Mouse (Mus musculus) embryonic facial prominence, embryonic 11.5 days (tissue): ENCODE data around the gene Dpm3. TPM values are rescaled to one million over a fixed set of nuclear protein-coding genes. Genes with fewer than 3 reads are reported as not detected.

Source experiments
- ATAC-seq: fragments of 200-750 bp; cut with Nextera tagmentation; replicated peaks from 2 replicates; pipeline ENCODE4 v1.8.0; 2017; ENCODE audit warnings: low read depth; ENCODE audit not compliant: insufficient number of reproducible peaks, low FRiP score, low TSS enrichment
- DNase-seq: peaks from one replicate; pipeline ENCODE4 v3.0.0-alpha.2; 2015; ENCODE audit warnings: low spot score
- H3K27ac ChIP-seq: fragments of 300-500 bp; sonication (generic); replicated peaks from 2 replicates; pipeline ENCODE4 v1.5.1; 2014; ENCODE audit warnings: mild to moderate bottlenecking, low read depth, low read length, control low read depth
- H3K27me3 ChIP-seq: fragments of 300-500 bp; sonication (generic); 2 replicates; pipeline ENCODE4 v1.6.1; 2014; ENCODE audit warnings: mild to moderate bottlenecking, low read length, moderate library complexity, mixed read lengths; ENCODE audit not compliant: control insufficient read depth, insufficient read depth
- H3K36me3 ChIP-seq: fragments of 300-500 bp; sonication (generic); replicated peaks from 2 replicates; pipeline ENCODE4 v1.6.1; 2014; ENCODE audit warnings: low read depth, mild to moderate bottlenecking, low read length, moderate library complexity, mixed read lengths; ENCODE audit not compliant: control insufficient read depth, insufficient read depth
- H3K4me1 ChIP-seq: fragments of 300-500 bp; sonication (generic); 2 replicates; pipeline ENCODE4 v1.6.1; 2014; ENCODE audit warnings: low read length, mixed read lengths; ENCODE audit not compliant: control insufficient read depth, insufficient read depth
- H3K4me2 ChIP-seq: fragments of 300-500 bp; sonication (generic); 2 replicates; pipeline ENCODE4 v1.6.1; 2014; ENCODE audit warnings: low read depth, mild to moderate bottlenecking, control low read depth, low read length, moderate library complexity
- H3K4me3 ChIP-seq: fragments of 300-500 bp; sonication (generic); 2 replicates; pipeline ENCODE4 v1.5.1; 2014; ENCODE audit warnings: low read depth, low read length, control low read depth
- H3K9ac ChIP-seq: fragments of 300-500 bp; sonication (generic); replicated peaks from 2 replicates; pipeline ENCODE4 v1.6.1; 2014; ENCODE audit warnings: mild to moderate bottlenecking, control low read depth, low read length
- H3K9me3 ChIP-seq: fragments of 300-500 bp; sonication (generic); replicated peaks from 2 replicates; pipeline ENCODE4 v1.6.1; 2016; ENCODE audit warnings: mild to moderate bottlenecking, low read length, inconsistent platforms, mixed read lengths; ENCODE audit not compliant: control insufficient read depth
- WGBS: fragments of 180-500 bp; shearing (Covaris S2); extraction: QIAGEN DNeasy Blood & Tissue Kit; methylation state at CpG from one replicate; pipeline ENCODE4 v1.1.7; 2014; 5-methylcytosine and 5-hydroxymethylcytosine counted together
- polyA plus RNA-seq: library from polyadenylated mRNA; unstranded; fragments of >200 nt; fragmentation: Nextera tagmentation; extraction: Ambion mirVana; gene quantifications from 2 replicates; pipeline ENCODE4 v1.2.1, GENCODE M21; 2014

Dpm3 gene
- polyA plus RNA-seq, 1 experiment from 2014 or later = 82.4 TPM

GRCm38 (mm10) chr3:89281579-89282290 lies 22.6 kb downstream of the Dpm3 start:
- peaks cover 16% of the 10 kb centered on the region for H3K4me1 ChIP-seq
- DNase-seq (peak; percentile 95), ATAC-seq (no peak)
- no peaks in the 10 kb centered on the region for H3K36me3 ChIP-seq
- H3K27ac ChIP-seq = no peak overlapping the region
- H3K9me3 ChIP-seq = no peaks in the 10 kb centered on the region
- peak overlapping the region; percentile 49; the same call in 1 of the 2 replicates for H3K4me3 ChIP-seq
- peak overlapping the region; percentile 43; the same call in 1 of the 2 replicates for H3K4me2 ChIP-seq
- 0 out of 2 replicates have a peak overlapping the region, but pooled peaks have one; percentile 11 for H3K9ac ChIP-seq
- 10% methylated on average over 20 of the region's 20 CpGs for WGBS
- peaks cover 5% of the 10 kb centered on the region for H3K27me3 ChIP-seq

GRCm38 (mm10) chr3:89282291-89282643 lies 23.1 kb downstream of the Dpm3 start:
- 22% methylated on average over 4 of the region's 4 CpGs for WGBS
- Histone ChIP-seq H3K9me3 (no peaks in the 10 kb centered on the region), H3K4me1 (peaks cover 16% of the 10 kb centered on the region), H3K9ac (0 out of 2 replicates have a peak overlapping the region, but pooled peaks have one; percentile 11), H3K4me3 (no peak overlapping the region), H3K27me3 (peaks cover 5% of the 10 kb centered on the region), H3K36me3 (no peaks in the 10 kb centered on the region), H3K4me2 (no peak overlapping the region), H3K27ac (no peak overlapping the region)
- no peak for ATAC-seq
- DNase-seq = no peak

GRCm38 (mm10) chr3:89284261-89284660 lies 25.1 kb downstream of the Dpm3 start:
- H3K9me3 ChIP-seq = no peaks in the 10 kb centered on the region
- no peak overlapping the region for H3K9ac ChIP-seq
- no peak overlapping the region for H3K4me2 ChIP-seq
- no peak for ATAC-seq
- DNase-seq = no peak
- H3K27me3 ChIP-seq = peaks cover 5% of the 10 kb centered on the region
- H3K27ac ChIP-seq = no peak overlapping the region
- WGBS = 82% methylated on average over 3 of the region's 3 CpGs
- H3K4me3 ChIP-seq = no peak overlapping the region
- no peaks in the 10 kb centered on the region for H3K36me3 ChIP-seq
- peaks cover 6% of the 10 kb centered on the region; the same call in 1 of the 2 replicates for H3K4me1 ChIP-seq

- Histone ChIP-seq H3K9me3 (no peaks in the 10 kb centered on the region), H3K4me2 (no peak overlapping the region), H3K27me3 (peaks cover 1% of the 10 kb centered on the region; the same call in 1 of the 2 replicates), H3K4me1 (no peaks in the 10 kb centered on the region), H3K9ac (no peak overlapping the region), H3K4me3 (no peak overlapping the region), H3K27ac (no peak overlapping the region), H3K36me3 (no peaks in the 10 kb centered on the region)
- ATAC-seq (no peak), DNase-seq (no peak)
- WGBS = 36% methylated on average over 2 of the region's 2 CpGs
Observed at GRCm38 (mm10) chr3:89285526-89285925, 26.4 kb downstream of the Dpm3 start.

GRCm38 (mm10) chr3:89287286-89287685 lies 28.1 kb downstream of the Dpm3 start:
- DNase-seq (no peak), ATAC-seq (no peak)
- no peak overlapping the region for H3K27ac ChIP-seq
- WGBS = 43% methylated on average over 5 of the region's 5 CpGs
- no peak overlapping the region for H3K4me3 ChIP-seq
- no peaks in the 10 kb centered on the region for H3K9me3 ChIP-seq
- H3K27me3 ChIP-seq = no peaks in the 10 kb centered on the region
- no peaks in the 10 kb centered on the region for H3K4me1 ChIP-seq
- H3K4me2 ChIP-seq = no peak overlapping the region
- no peaks in the 10 kb centered on the region; the same call in 1 of the 2 replicates for H3K36me3 ChIP-seq
- H3K9ac ChIP-seq = no peak overlapping the region

- H3K4me2 ChIP-seq = no peak overlapping the region
- H3K4me1 ChIP-seq = no peaks in the 10 kb centered on the region
- no peak overlapping the region for H3K4me3 ChIP-seq
- ATAC-seq = no peak
- H3K9ac ChIP-seq = no peak overlapping the region
- no peaks in the 10 kb centered on the region for H3K27me3 ChIP-seq
- no peak overlapping the region for H3K27ac ChIP-seq
- no peaks in the 10 kb centered on the region for H3K9me3 ChIP-seq
- 39% methylated on average over 7 of the region's 7 CpGs for WGBS
- no peaks in the 10 kb centered on the region; the same call in 1 of the 2 replicates for H3K36me3 ChIP-seq
- DNase-seq = no peak
Observed at GRCm38 (mm10) chr3:89288503-89288928, 29.4 kb downstream of the Dpm3 start.

- ATAC-seq = no peak
Observed at GRCm38 (mm10) chr3:89291874-89292273, 32.7 kb downstream of the Dpm3 start.

GRCm38 (mm10) chr3:89292303-89292702 lies 33.1 kb downstream of the Dpm3 start:
- Histone ChIP-seq H3K9me3 (no peaks in the 10 kb centered on the region), H3K4me1 (no peaks in the 10 kb centered on the region), H3K27me3 (no peaks in the 10 kb centered on the region), H3K27ac (no peak overlapping the region), H3K36me3 (no peaks in the 10 kb centered on the region; the same call in 1 of the 2 replicates), H3K4me2 (no peak overlapping the region), H3K4me3 (no peak overlapping the region), H3K9ac (no peak overlapping the region)
- 86% methylated on average over 5 of the region's 5 CpGs for WGBS
- ATAC-seq (no peak), DNase-seq (no peak)

More at GRCm38 (mm10) chr3:89291874-89292273, 32.7 kb downstream of the Dpm3 start:
- H3K4me3 ChIP-seq = no peak overlapping the region
- WGBS = 75% methylated on average over 10 of the region's 10 CpGs
- H3K27me3 ChIP-seq = no peaks in the 10 kb centered on the region
- no peak overlapping the region for H3K9ac ChIP-seq
- no peaks in the 10 kb centered on the region for H3K9me3 ChIP-seq
- H3K4me2 ChIP-seq = no peak overlapping the region
- no peaks in the 10 kb centered on the region for H3K4me1 ChIP-seq
- DNase-seq = no peak
- no peaks in the 10 kb centered on the region; the same call in 1 of the 2 replicates for H3K36me3 ChIP-seq
- no peak overlapping the region for H3K27ac ChIP-seq
